In the genomic region with DNA sequence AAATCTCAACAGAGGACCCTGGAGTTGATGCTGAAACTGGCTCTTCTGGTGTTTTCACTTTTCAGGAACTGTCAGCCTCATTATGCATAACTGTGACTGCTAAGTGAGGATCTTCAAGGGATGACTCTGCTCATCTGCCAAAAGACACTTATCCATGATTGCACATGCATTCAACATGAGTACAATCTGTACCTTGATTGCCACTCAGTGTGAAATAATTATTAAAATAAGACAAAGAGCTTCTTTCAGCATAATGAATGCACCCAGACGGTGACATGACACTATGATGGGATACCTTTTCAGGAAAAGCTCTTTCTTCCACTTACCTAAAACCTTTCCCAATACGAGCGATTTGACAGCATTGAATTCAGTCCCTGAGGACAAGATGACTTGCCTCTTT, we compare ENCODE assay signal across 18 mouse cellular contexts.
"Had no signal": no experiment of that assay in that cellular context is flagged by ENCODE, and none has a peak within 500 bp of the region (broad histone marks: within the 10 kb centered on the region; RNA-seq: fewer than 3 reads in every experiment).

No protein-coding gene starts in this region.

- H3K27ac ChIP-seq: midbrain, embryonic 10.5 days; midbrain, embryonic 12.5 days; neural tube, embryonic 13.5 days; neural tube, embryonic 15.5 days had no signal

- H3K4me2 ChIP-seq: lung, embryonic 14.5 days; midbrain, embryonic 12.5 days; neural tube, embryonic 13.5 days; neural tube, embryonic 15.5 days had no signal

- DNase-seq: lung, embryonic 14.5 days; lung, postnatal 10 days; lung, postnatal 4 days; midbrain, embryonic 14.5 days; retina, postnatal 1 day; right cerebral cortex, adult 18-20 months; right cerebral cortex, postnatal 25 days; right cerebral cortex, postnatal 4 days; spleen, adult 18-20 months; thymus, adult 18-20 months; thymus, postnatal 14 days; thymus, postnatal 36 days had no signal

- H3K9me3 ChIP-seq: midbrain, embryonic 10.5 days; midbrain, embryonic 12.5 days; neural tube, embryonic 13.5 days; neural tube, embryonic 15.5 days had no signal

- ATAC-seq: midbrain, embryonic 16.5 days had no signal

- H3K9ac ChIP-seq: lung, embryonic 14.5 days; midbrain, embryonic 12.5 days; neural tube, embryonic 13.5 days; neural tube, embryonic 15.5 days had no signal

- H3K4me1 ChIP-seq: midbrain, embryonic 10.5 days; midbrain, embryonic 12.5 days; neural tube, embryonic 13.5 days; neural tube, embryonic 15.5 days had no signal

- H3K36me3 ChIP-seq: midbrain, embryonic 10.5 days; midbrain, embryonic 12.5 days; neural tube, embryonic 13.5 days; neural tube, embryonic 15.5 days had no signal

- H3K4me3 ChIP-seq: midbrain, embryonic 10.5 days; midbrain, embryonic 12.5 days; myocyte; neural tube, embryonic 13.5 days; neural tube, embryonic 15.5 days had no signal

- H3K27me3 ChIP-seq: midbrain, embryonic 12.5 days; neural tube, embryonic 13.5 days; neural tube, embryonic 15.5 days had no signal
